ENCODE assay signal across 21 mouse cellular contexts in the genomic region with DNA sequence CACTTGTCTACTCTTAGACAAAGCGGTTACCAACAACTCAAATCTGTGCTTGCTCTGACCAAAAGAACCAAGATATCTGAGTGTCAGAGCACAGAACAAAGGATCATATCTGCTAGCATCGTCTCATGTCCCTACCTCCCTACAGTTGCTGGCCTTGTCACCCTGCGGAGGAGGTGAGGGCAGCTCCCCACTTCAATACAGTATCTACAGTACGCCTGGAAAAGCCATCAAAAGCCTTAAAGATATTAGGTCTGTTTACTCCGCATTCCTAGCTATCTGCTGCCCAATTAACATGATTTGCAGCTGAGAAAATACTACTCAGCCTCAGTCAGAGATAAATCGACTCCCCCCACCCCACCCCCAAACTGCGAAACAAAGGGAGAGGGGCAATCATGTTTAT.
A peak's percentile ranks its signal among the peaks of the same experiment; 100 is the strongest.
DNase-seq lines count a peak whose midpoint lies in the region; ATAC-seq lines count a peak whose summit lies in the region.
"Had no signal": no experiment of that assay in that cellular context is flagged by ENCODE, and none has a peak within 500 bp of the region (broad histone marks: within the 10 kb centered on the region; RNA-seq: fewer than 3 reads in every experiment).

No protein-coding gene starts in this region.

- H3K9ac ChIP-seq in kidney, embryonic 15.5 days = no peak overlapping the region
- H3K9ac ChIP-seq in midbrain, embryonic 11.5 days (ENCODE audit: low read length) = no peak overlapping the region
- no peak overlapping the region for H3K9ac ChIP-seq in midbrain, embryonic 16.5 days (ENCODE audit: low read depth, low read length)
- H3K9ac ChIP-seq: embryonic facial prominence, embryonic 13.5 days; forebrain, embryonic 12.5 days; forebrain, embryonic 15.5 days; hindbrain, embryonic 13.5 days had no signal

- H3K4me3 ChIP-seq in kidney, embryonic 15.5 days (replicated peaks) = no peak overlapping the region
- no peak overlapping the region for H3K4me3 ChIP-seq in midbrain, embryonic 11.5 days (ENCODE audit: low read depth, low read length)
- H3K4me3 ChIP-seq in midbrain, embryonic 16.5 days (ENCODE audit: low read depth, low read length) = no peak overlapping the region
- H3K4me3 ChIP-seq: embryonic facial prominence, embryonic 10.5 days; embryonic facial prominence, embryonic 13.5 days; erythroblast, embryonic 14.5 days; forebrain, embryonic 12.5 days; forebrain, embryonic 15.5 days; hindbrain, embryonic 13.5 days had no signal

- no peak overlapping the region for H3K4me2 ChIP-seq in kidney, embryonic 15.5 days
- H3K4me2 ChIP-seq in midbrain, embryonic 11.5 days = no peak overlapping the region
- no peak overlapping the region for H3K4me2 ChIP-seq in midbrain, embryonic 16.5 days (ENCODE audit: low read length)
- H3K4me2 ChIP-seq: embryonic facial prominence, embryonic 13.5 days; forebrain, embryonic 12.5 days; forebrain, embryonic 15.5 days; heart, embryonic 11.5 days; hindbrain, embryonic 13.5 days had no signal

- H3K36me3 ChIP-seq in kidney, embryonic 15.5 days = no peaks in the 10 kb centered on the region
- H3K36me3 ChIP-seq in midbrain, embryonic 11.5 days (ENCODE audit: control insufficient read depth, insufficient read depth, low read length) = no peaks in the 10 kb centered on the region
- H3K36me3 ChIP-seq in midbrain, embryonic 16.5 days (ENCODE audit: control insufficient read depth, insufficient read depth, low read length) = no peaks in the 10 kb centered on the region
- H3K36me3 ChIP-seq: embryonic facial prominence, embryonic 10.5 days; embryonic facial prominence, embryonic 13.5 days; forebrain, embryonic 12.5 days; forebrain, embryonic 15.5 days; hindbrain, embryonic 13.5 days had no signal

- 0 out of 2 replicates have a peak, but pooled peaks cover 4% of the 10 kb centered on the region for H3K27me3 ChIP-seq in kidney, embryonic 15.5 days
- no peaks in the 10 kb centered on the region for H3K27me3 ChIP-seq in midbrain, embryonic 11.5 days (ENCODE audit: control insufficient read depth, insufficient read depth, low read length)
- no peaks in the 10 kb centered on the region for H3K27me3 ChIP-seq in midbrain, embryonic 16.5 days (ENCODE audit: control insufficient read depth, insufficient read depth, low read depth, low read length)
- H3K27me3 ChIP-seq: embryonic facial prominence, embryonic 13.5 days; forebrain, embryonic 12.5 days; forebrain, embryonic 15.5 days; hindbrain, embryonic 13.5 days had no signal

- ATAC-seq in kidney, embryonic 15.5 days (replicated peaks; ENCODE audit: low FRiP score) = peak; percentile 44; the same call in 1 of the 2 replicates
- no peak for ATAC-seq in midbrain, embryonic 11.5 days (ENCODE audit: low FRiP score)
- ATAC-seq in midbrain, embryonic 16.5 days = no peak
- ATAC-seq: activated CD4-positive, CD25-positive, alpha-beta regulatory T cell, adult 4 months had no signal

- no peaks in the 10 kb centered on the region for H3K9me3 ChIP-seq in kidney, embryonic 15.5 days (replicated peaks)
- H3K9me3 ChIP-seq in midbrain, embryonic 11.5 days (ENCODE audit: control insufficient read depth, low read length) = no peaks in the 10 kb centered on the region
- H3K9me3 ChIP-seq in midbrain, embryonic 16.5 days (replicated peaks; ENCODE audit: control insufficient read depth, low read length, poor library complexity, severe bottlenecking) = no peaks in the 10 kb centered on the region
- H3K9me3 ChIP-seq: embryonic facial prominence, embryonic 10.5 days; embryonic facial prominence, embryonic 13.5 days; forebrain, embryonic 12.5 days; forebrain, embryonic 15.5 days; hindbrain, embryonic 13.5 days had no signal

- H3K4me1 ChIP-seq in kidney, embryonic 15.5 days = peaks cover 23% of the 10 kb centered on the region
- H3K4me1 ChIP-seq in midbrain, embryonic 11.5 days (ENCODE audit: control insufficient read depth, insufficient read depth, low read length) = no peaks in the 10 kb centered on the region
- H3K4me1 ChIP-seq in midbrain, embryonic 16.5 days (ENCODE audit: control insufficient read depth, insufficient read depth, low read length) = no peaks in the 10 kb centered on the region
- H3K4me1 ChIP-seq: forebrain, embryonic 12.5 days had no signal

- peak; percentile 56 for DNase-seq in heart, adult 11 months
- DNase-seq in heart, adult 18-20 months = no peak
- no peak for DNase-seq in kidney, postnatal 14 days
- DNase-seq in midbrain, embryonic 11.5 days (ENCODE audit: low spot score, missing footprints) = peak; percentile 44
- DNase-seq: adrenal gland, adult 8-10 months; adrenal gland, postnatal 25 days; cerebellum, adult 11-12 months; cerebellum, adult 8-10 months; cerebellum, postnatal 36 days; gastrocnemius, postnatal 25 days had no signal

- WGBS in kidney, embryonic 15.5 days = 23% methylated on average over 7 of the region's 7 CpGs
- 83% methylated on average over 7 of the region's 7 CpGs for WGBS in midbrain, embryonic 11.5 days
- 79% methylated on average over 7 of the region's 7 CpGs for WGBS in midbrain, embryonic 16.5 days

- no peak overlapping the region for H3K27ac ChIP-seq in kidney, embryonic 15.5 days
- no peak overlapping the region for H3K27ac ChIP-seq in midbrain, embryonic 11.5 days (ENCODE audit: low read depth, low read length)
- no peak overlapping the region for H3K27ac ChIP-seq in midbrain, embryonic 16.5 days (ENCODE audit: low read length)
- H3K27ac ChIP-seq: embryonic facial prominence, embryonic 10.5 days; embryonic facial prominence, embryonic 13.5 days; forebrain, embryonic 12.5 days; forebrain, embryonic 15.5 days; hindbrain, embryonic 13.5 days; hindbrain, postnatal 0 days had no signal

Comparison
In these comparisons a context has a peak if more than half of its experiments do, and no peak if none do; other contexts are left out.
1. DNase-seq: peak in heart, adult 11 months (single experiment) and midbrain, embryonic 11.5 days (single experiment); none in heart, adult 18-20 months (0 of 2) and kidney, postnatal 14 days (single experiment).